Mouse (Mus musculus) lung, postnatal 0 days (tissue): ENCODE measurements around the gene Slc25a13. TPM values are rescaled to one million over a fixed set of nuclear protein-coding genes. Genes with fewer than 3 reads are reported as not detected.

ENCODE experiments used
- ATAC-seq: fragments of 200-750 bp; cut with Nextera tagmentation; 2 replicates; pipeline ENCODE4 v1.8.0; 2017; ENCODE audit warnings: moderate library complexity
- DNase-seq: peaks from one replicate; pipeline ENCODE4 v3.0.0-alpha.2; 2016; ENCODE audit warnings: low spot score
- H3K27ac ChIP-seq: fragments of 300-500 bp; sonication (generic); 2 replicates; pipeline ENCODE4 v1.5.1; 2014; ENCODE audit warnings: antibody characterized with exemption, mild to moderate bottlenecking, low read length, mixed read lengths
- H3K27me3 ChIP-seq: fragments of 300-500 bp; sonication (generic); replicated peaks from 2 replicates; pipeline ENCODE4 v1.6.1; 2014; ENCODE audit warnings: low read length, mixed read lengths; ENCODE audit not compliant: insufficient read depth
- H3K36me3 ChIP-seq: fragments of 300-500 bp; sonication (generic); 2 replicates; pipeline ENCODE4 v1.6.1; 2014; ENCODE audit warnings: low read length, mixed read lengths; ENCODE audit not compliant: insufficient read depth
- H3K4me1 ChIP-seq: fragments of 300-500 bp; sonication (generic); 2 replicates; pipeline ENCODE4 v1.6.1; 2014; ENCODE audit warnings: antibody characterized with exemption, low read depth, low read length, mixed read lengths; ENCODE audit not compliant: insufficient read depth
- H3K4me2 ChIP-seq: fragments of 300-500 bp; sonication (generic); replicated peaks from 2 replicates; pipeline ENCODE4 v1.6.1; 2014; ENCODE audit warnings: low read depth, mild to moderate bottlenecking, low read length, moderate library complexity, mixed read lengths
- H3K4me3 ChIP-seq: fragments of 300-500 bp; sonication (generic); 2 replicates; pipeline ENCODE4 v1.5.1; 2014; ENCODE audit warnings: low read depth, low read length
- H3K9ac ChIP-seq: fragments of 300-500 bp; sonication (generic); replicated peaks from 2 replicates; pipeline ENCODE4 v1.6.1; 2014; ENCODE audit warnings: low read depth, mild to moderate bottlenecking
- H3K9me3 ChIP-seq: fragments of 300-500 bp; sonication (generic); 2 replicates; pipeline ENCODE4 v1.6.1; 2016; ENCODE audit warnings: low read length, mixed read lengths
- CTCF ChIP-seq: IDR thresholded peaks from 2 replicates; pipeline ENCODE4 v1.5.1; 2016; ENCODE audit warnings: antibody characterized with exemption, mild to moderate bottlenecking
- EP300 ChIP-seq: IDR thresholded peaks from 2 replicates; pipeline ENCODE4 v1.6.1; 2016; ENCODE audit warnings: antibody characterized with exemption, mild to moderate bottlenecking, control low read depth
- WGBS: fragments of 180-500 bp; shearing (Covaris S2); extraction: QIAGEN DNeasy Blood & Tissue Kit; methylation state at CpG from one replicate; pipeline ENCODE4 v1.1.7; 2014; 5-methylcytosine and 5-hydroxymethylcytosine counted together
- polyA plus RNA-seq: library from polyadenylated mRNA; unstranded; fragments of >200 nt; fragmentation: Nextera tagmentation; extraction: Ambion mirVana; gene quantifications from 2 replicates; pipeline ENCODE4 v1.2.1, GENCODE M21; 2015

Slc25a13 gene
- polyA plus RNA-seq, 1 experiment from 2014 or later: 7.1 TPM

- H3K9me3 ChIP-seq: no peaks in the 10 kb centered on the region
- H3K9ac ChIP-seq: no peak overlapping the region
- TF ChIP-seq CTCF (no peak), EP300 (no peak)
- H3K27me3 ChIP-seq: no peaks in the 10 kb centered on the region
- DNase-seq (no peak), ATAC-seq (no peak)
- H3K4me2 ChIP-seq: no peak overlapping the region
- H3K4me3 ChIP-seq: no peak overlapping the region
- H3K4me1 ChIP-seq: no peaks in the 10 kb centered on the region
- H3K36me3 ChIP-seq: no peaks in the 10 kb centered on the region
- H3K27ac ChIP-seq: no peak overlapping the region
- 75% methylated on average over 5 of the region's 5 CpGs for WGBS
These were observed 41.5 kb downstream of the Slc25a13 start for GRCm38 (mm10) chr6:6175350-6175971.

DNA sequence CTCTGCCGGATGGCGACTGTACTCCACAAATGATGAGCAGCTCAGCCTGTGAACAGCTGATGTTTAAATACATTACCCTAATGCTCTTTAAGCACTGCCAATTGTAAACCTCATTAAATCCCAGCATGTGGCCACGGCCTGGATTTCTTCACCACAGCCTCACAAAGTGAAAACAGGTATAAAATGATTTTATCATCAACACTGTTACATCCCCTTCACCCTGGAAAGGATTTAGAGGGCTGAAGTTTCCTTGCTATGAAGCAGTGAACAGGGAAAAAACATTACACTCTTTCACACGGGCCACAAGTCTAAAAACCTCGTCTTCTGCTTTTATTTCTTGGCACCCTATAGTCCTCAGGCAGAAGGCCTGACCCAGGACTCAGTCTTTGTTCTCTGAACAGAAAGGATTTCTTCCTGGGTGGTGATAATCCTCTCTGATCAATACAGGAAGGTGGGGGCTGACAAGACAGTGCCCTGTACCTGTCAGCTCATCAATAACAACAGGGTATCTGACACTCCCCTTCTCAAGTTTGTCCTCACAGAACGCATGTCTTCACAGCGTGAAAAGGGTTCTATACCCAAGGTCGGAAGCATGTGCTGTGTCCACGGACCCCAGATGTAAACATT lies 42.9 kb downstream of the Slc25a13 start:
- Histone ChIP-seq H3K27me3 (no peaks in the 10 kb centered on the region), H3K4me1 (no peaks in the 10 kb centered on the region), H3K4me2 (no peak overlapping the region), H3K36me3 (no peaks in the 10 kb centered on the region), H3K9me3 (no peaks in the 10 kb centered on the region), H3K4me3 (no peak overlapping the region), H3K9ac (no peak overlapping the region), H3K27ac (no peak overlapping the region)
- 46% methylated on average over 9 of the region's 9 CpGs for WGBS
- ATAC-seq (no peak), DNase-seq (no peak)
- no peak for TF ChIP-seq EP300
- TF ChIP-seq CTCF: no peak

- H3K4me3 ChIP-seq: no peak overlapping the region
- H3K27me3 ChIP-seq: no peaks in the 10 kb centered on the region
- DNase-seq: no peak
- no peak for ATAC-seq
- H3K9me3 ChIP-seq: no peaks in the 10 kb centered on the region
- no peak overlapping the region for H3K27ac ChIP-seq
- no peak for TF ChIP-seq CTCF
- no peak for TF ChIP-seq EP300
- no peaks in the 10 kb centered on the region for H3K36me3 ChIP-seq
- no peaks in the 10 kb centered on the region for H3K4me1 ChIP-seq
- no peak overlapping the region for H3K9ac ChIP-seq
- 64% methylated on average over 15 of the region's 15 CpGs for WGBS
- H3K4me2 ChIP-seq: no peak overlapping the region
These were observed 43.6 kb downstream of the Slc25a13 start for GRCm38 (mm10) chr6:6173166-6173934.

DNA sequence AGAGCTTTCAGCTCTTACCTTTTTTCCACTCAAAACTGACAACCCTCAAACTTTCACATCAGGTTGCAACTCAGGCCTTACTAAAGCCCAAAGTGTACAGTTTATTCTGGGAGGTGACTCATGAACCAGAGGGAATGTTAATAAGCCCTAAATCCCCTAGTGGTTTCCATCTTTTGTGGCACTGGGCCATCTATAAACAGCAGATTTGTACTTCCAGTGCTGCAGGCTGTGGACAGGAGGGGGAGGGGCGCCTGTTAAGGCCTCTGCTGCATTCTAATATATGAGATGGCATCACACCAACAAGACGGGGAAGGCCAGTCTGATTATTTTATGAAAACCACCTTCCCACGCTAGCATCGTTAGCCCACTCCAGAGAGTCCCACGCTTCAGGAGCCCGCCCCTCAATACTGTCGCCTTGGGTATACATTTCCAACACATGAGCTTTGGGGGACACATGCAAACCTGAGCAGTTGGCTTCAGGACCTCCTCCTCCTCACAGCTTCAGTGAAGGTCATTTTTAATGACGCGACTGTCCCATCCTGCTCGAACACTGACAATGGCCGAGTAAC lies 48.3 kb downstream of the Slc25a13 start:
- Histone ChIP-seq H3K27me3 (no peaks in the 10 kb centered on the region), H3K4me3 (no peak overlapping the region), H3K9ac (no peak overlapping the region), H3K9me3 (no peaks in the 10 kb centered on the region), H3K27ac (no peak overlapping the region), H3K36me3 (no peaks in the 10 kb centered on the region), H3K4me1 (no peaks in the 10 kb centered on the region), H3K4me2 (no peak overlapping the region)
- ATAC-seq (peak; percentile 40; the same call in 1 of the 2 replicates), DNase-seq (peak; percentile 40)
- 69% methylated on average over 11 of the region's 11 CpGs for WGBS
- no peak for TF ChIP-seq EP300
- TF ChIP-seq CTCF: no peak

DNA sequence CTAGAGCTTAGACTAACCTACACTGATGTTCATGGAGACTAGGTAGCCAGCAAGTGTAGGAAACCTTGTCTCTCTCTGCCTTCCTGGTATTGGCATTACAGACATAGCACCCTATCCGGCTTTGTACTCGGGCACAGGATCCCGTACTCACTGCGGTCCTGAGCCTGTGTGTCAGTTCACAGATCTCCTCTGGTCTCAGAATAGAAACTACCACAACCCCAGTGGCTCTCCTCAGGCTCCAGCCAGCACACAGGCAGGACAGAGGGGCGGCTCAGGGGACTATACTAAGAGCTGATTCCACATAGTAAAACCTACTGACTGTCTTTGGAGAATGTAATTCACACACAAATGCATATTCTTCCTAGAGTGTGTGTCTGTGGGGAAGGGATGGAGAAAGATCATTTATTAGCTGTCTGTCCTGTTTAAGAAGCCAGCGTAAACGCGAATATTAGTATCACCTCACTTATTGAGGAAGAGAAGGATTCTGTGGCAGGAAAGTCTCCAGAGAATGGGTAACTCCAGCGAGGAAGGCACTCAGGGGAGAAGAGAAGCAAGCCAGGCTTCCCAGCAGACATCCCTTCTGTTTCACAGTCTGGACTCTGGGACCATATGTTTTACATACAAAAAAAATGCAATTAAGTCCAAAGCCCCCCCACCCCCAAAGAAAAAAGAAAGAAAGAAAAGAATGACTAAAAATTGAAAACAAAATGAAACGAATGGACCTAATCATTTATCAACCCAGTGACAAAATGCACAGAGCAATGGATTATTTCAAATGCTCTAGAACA lies 49.4 kb downstream of the Slc25a13 start:
- H3K9ac ChIP-seq: no peak overlapping the region
- ATAC-seq (no peak), DNase-seq (no peak)
- 91% methylated on average over 10 of the region's 10 CpGs for WGBS
- no peaks in the 10 kb centered on the region for H3K9me3 ChIP-seq
- H3K4me2 ChIP-seq: no peak overlapping the region
- no peak overlapping the region for H3K4me3 ChIP-seq
- no peaks in the 10 kb centered on the region for H3K27me3 ChIP-seq
- no peak overlapping the region for H3K27ac ChIP-seq
- H3K36me3 ChIP-seq: no peaks in the 10 kb centered on the region
- H3K4me1 ChIP-seq: no peaks in the 10 kb centered on the region
- TF ChIP-seq CTCF: no peak
- no peak for TF ChIP-seq EP300
